Mouse (Mus musculus) gastrocnemius, postnatal 36 days (tissue): Measurements from ENCODE around the gene Defb35. TPM values are rescaled to one million over a fixed set of nuclear protein-coding genes. Genes with fewer than 3 reads are reported as not detected.
"Not testable (repeated sequence)": the region's sequence is repeated elsewhere in the genome, so short reads cannot be mapped to it uniquely, and the experiment has no call there.

ENCODE experiments used
- DNase-seq, 2 experiments: peaks; one replicate each; pipeline ENCODE4 v3.0.0; 2022
- intact Hi-C: fragments of 180-260 bp; cut with DNase I; formaldehyde crosslinking; loops from one replicate; pipeline ENCODE4 v1.15.1; 2025
- long read RNA-seq, 2 experiments: library from polyadenylated mRNA; stranded (forward); transcript quantifications; one replicate each; pipeline ENCODE4 v2.0.0; 2021
- total RNA-seq, 2 experiments: library from RNA; stranded (reverse); gene quantifications; 2 replicates each; pipeline ENCODE4 v1.2.3; 2021

Gene Defb35
- total RNA-seq: not detected
- long read RNA-seq, experiment 1: 0 reads
- long read RNA-seq, experiment 2: 0 reads

GRCm38 (mm10) chr8:21938052-21938451 lies at the start of gene Defb35:
TSS of gene Defb35 (plus strand) at chr8:21938352.
- DNase-seq, intact Hi-C loops: not testable (repeated sequence)

- DNase-seq, intact Hi-C loops: not testable (repeated sequence)
Measured at GRCm38 (mm10) chr8:21906290-21906689, 31.9 kb upstream of the Defb35 start, which contains the start of gene Defb11. TSS of gene Defb11 (minus strand) at chr8:21906412.

GRCm38 (mm10) chr8:21911931-21912330 lies 26.2 kb upstream of the Defb35 start:
- intact Hi-C loops: no loop called here
- no peak for DNase-seq

GRCm38 (mm10) chr8:21912554-21912953 lies 25.6 kb upstream of the Defb35 start:
- no peak for DNase-seq
- intact Hi-C loops: no loop called here

- no peak for DNase-seq
- intact Hi-C loops: no loop called here
Measured at GRCm38 (mm10) chr8:21915625-21916024, 22.5 kb upstream of the Defb35 start.

- DNase-seq, intact Hi-C loops: not testable (repeated sequence)
Measured at GRCm38 (mm10) chr8:21930754-21931153, 7.4 kb upstream of the Defb35 start.

GRCm38 (mm10) chr8:21932610-21933009 lies 5.5 kb upstream of the Defb35 start, which contains the start of gene Defb15:
TSS of gene Defb15 (minus strand) at chr8:21932710.
- DNase-seq: no peak
- intact Hi-C loops: no loop called here

GRCm38 (mm10) chr8:21946462-21946861 lies 8.3 kb downstream of the Defb35 start, which contains the start of gene Defb13:
TSS of gene Defb13 (plus strand) at chr8:21946762.
- intact Hi-C loops: no loop called here
- no peak for DNase-seq

GRCm38 (mm10) chr8:21947311-21948017 lies 9.3 kb downstream of the Defb35 start:
- intact Hi-C loops: no loop called here
- DNase-seq: no peak

GRCm38 (mm10) chr8:21955321-21955720 lies 17.2 kb downstream of the Defb35 start:
- intact Hi-C loops: no loop called here
- DNase-seq: no peak

GRCm38 (mm10) chr8:21956336-21956735 lies 18.2 kb downstream of the Defb35 start:
- intact Hi-C loops: no loop called here
- DNase-seq: no peak

- DNase-seq: no peak
- intact Hi-C loops: no loop called here
Measured at GRCm38 (mm10) chr8:21958414-21958813, 20.3 kb downstream of the Defb35 start, which contains the start of gene Fam90a1a. TSS of gene Fam90a1a (plus strand) at chr8:21958714.

- intact Hi-C loops: no loop called here
- DNase-seq: no peak
Measured at GRCm38 (mm10) chr8:21966646-21967045, 28.5 kb downstream of the Defb35 start.

- intact Hi-C loops: no loop called here
- DNase-seq: no peak
Measured at GRCm38 (mm10) chr8:21969475-21969874, 31.3 kb downstream of the Defb35 start, which contains the start of gene Ccdc70. TSS of gene Ccdc70 (plus strand) at chr8:21969775.

- intact Hi-C loops: no loop called here
- no peak for DNase-seq
Measured at GRCm38 (mm10) chr8:21978193-21978592, 40.0 kb downstream of the Defb35 start.

GRCm38 (mm10) chr8:21981664-21982337 lies 43.6 kb downstream of the Defb35 start:
- intact Hi-C loops: no loop called here
- no peak for DNase-seq

Other genes with a start within 250 kb of the Defb35 start
- gene AY761184, start 234.7 kb upstream of the Defb35 start, total RNA-seq: not detected
- gene Defa24, start 203.9 kb upstream of the Defb35 start, total RNA-seq: not detected
- gene Defb50, start 114.8 kb upstream of the Defb35 start, total RNA-seq: not detected
- not detected for gene Defb2, start 98.4 kb upstream of the Defb35 start, total RNA-seq
- not detected for gene Defb10, start 79.5 kb upstream of the Defb35 start, total RNA-seq
- not detected for gene Defb9, start 52.9 kb upstream of the Defb35 start, total RNA-seq
- not detected for gene Defb11, start 31.9 kb upstream of the Defb35 start, total RNA-seq
- not detected for gene Defb15, start 5.6 kb upstream of the Defb35 start, total RNA-seq
- gene Defb13, start 8.4 kb downstream of the Defb35 start, total RNA-seq: not detected
- gene Fam90a1a, start 20.4 kb downstream of the Defb35 start, total RNA-seq: not detected
- not detected for gene Ccdc70, start 31.4 kb downstream of the Defb35 start, total RNA-seq
- under 1 TPM in 1 of 2 experiments, not detected in 1; 0.05 TPM for gene Atp7b, start 122.0 kb downstream of the Defb35 start, total RNA-seq
- 1 to 10 TPM; 4.9 to 6.6 TPM for gene Alg11, start 122.4 kb downstream of the Defb35 start, total RNA-seq
- under 1 TPM; 0.13 to 0.30 TPM for gene Nek5, start 186.7 kb downstream of the Defb35 start, total RNA-seq
- gene Nek3, start 228.1 kb downstream of the Defb35 start, total RNA-seq: 1 to 10 TPM; 2.3 to 3.3 TPM
- under 1 TPM; 0.52 to 0.64 TPM for gene Ckap2, start 247.5 kb downstream of the Defb35 start, total RNA-seq